Comparison of ENCODE assay signal across 5 mouse cellular contexts in the genomic region with DNA sequence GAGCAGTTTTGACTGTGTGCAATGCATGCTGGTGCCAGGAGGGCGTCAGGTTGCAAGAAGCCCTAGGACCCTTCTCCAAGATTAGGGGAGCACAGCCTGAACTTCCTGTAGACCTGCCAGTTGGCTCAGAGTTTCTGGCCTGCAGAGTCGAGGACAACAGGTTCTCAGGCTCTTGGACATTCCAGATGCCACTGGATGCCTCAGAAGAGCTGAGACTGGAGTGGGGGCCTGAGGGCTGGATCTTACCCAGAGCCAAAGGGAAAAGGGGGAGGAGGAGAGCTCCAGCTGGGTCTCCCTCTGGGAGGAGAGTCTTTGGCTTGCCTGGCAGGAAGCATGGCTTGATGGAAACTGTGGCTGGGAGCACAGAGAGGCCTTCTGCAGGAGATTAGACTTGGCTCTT.
A peak's percentile ranks its signal among the peaks of the same experiment; 100 is the strongest.
DNase-seq lines count a peak whose midpoint lies in the region.
"Not testable (repeated sequence)": the region's sequence is repeated elsewhere in the genome, so short reads cannot be mapped to it uniquely, and the experiment has no call there.

No protein-coding gene starts in this region.

- DNase-seq in gastrocnemius, adult 18-20 months (ENCODE audit: low spot score), result peak; percentile 37
- DNase-seq in heart, adult 11 months, result peak; percentile 99
- peak; percentile 33 for DNase-seq in heart, adult 8-10 months (ENCODE audit: low spot score)
- DNase-seq in left cerebral cortex, postnatal 4 days, result peak; percentile 3
- peak; percentile 68 for DNase-seq in testis, postnatal 14 days (ENCODE audit: low spot score)

- intact Hi-C loops in left cerebral cortex, postnatal 4 days (cut with DNase I), result not testable (repeated sequence)

Comparison
In these comparisons a context has a peak if more than half of its experiments do, and no peak if none do; other contexts are left out.
1. Peak in every context shown above with its lines: DNase-seq.
2. DNase-seq: peak in every context shown above with its lines; median percentile 99 in heart, adult 11 months; 68 in testis, postnatal 14 days; 37 in gastrocnemius, adult 18-20 months; 33 in heart, adult 8-10 months; 3 in left cerebral cortex, postnatal 4 days.